Mouse (Mus musculus) ES-E14 (cell line): ENCODE results near the gene Tldc1. TPM values are rescaled to one million over a fixed set of nuclear protein-coding genes. Genes with fewer than 3 reads are reported as not detected.
A peak's percentile ranks its signal among the peaks of the same experiment; 100 is the strongest.

Experiments used
- DNase-seq: peaks from one replicate; pipeline ENCODE4 v3.0.0-alpha.2; 2013; ENCODE audit warnings: low read depth, low spot score
- H3K27ac ChIP-seq: 2 replicates; pipeline ENCODE4 v1.5.1; 2012; ENCODE audit warnings: low read depth, mild to moderate bottlenecking, low read length, moderate library complexity, mixed read lengths; ENCODE audit not compliant: poor library complexity, insufficient read depth, severe bottlenecking
- H3K36me3 ChIP-seq: 2 replicates; pipeline ENCODE4 v1.6.1; 2012; ENCODE audit warnings: mild to moderate bottlenecking, low read length, moderate library complexity, mixed read lengths; ENCODE audit not compliant: control insufficient read depth, poor library complexity, insufficient read depth, severe bottlenecking
- H3K4me1 ChIP-seq, 2 experiments: fragments of 150-350 bp in 1 of 2; sonication (generic) in 1 of 2; 2 replicates each; pipeline ENCODE4 v1.6.1; 2012; ENCODE audit warnings: low read length in 2 of 2, mild to moderate bottlenecking in 1 of 2, mixed read lengths in 1 of 2; ENCODE audit not compliant: control insufficient read depth in 2 of 2, insufficient read depth in 2 of 2, poor library complexity in 1 of 2
- H3K4me3 ChIP-seq, 2 experiments: fragments of 150-350 bp in 1 of 2; sonication (generic) in 1 of 2; 2 replicates each; pipeline ENCODE4 v1.5.1; 2012; ENCODE audit warnings: low read length in 2 of 2, low read depth in 1 of 2, mild to moderate bottlenecking in 1 of 2, mixed read lengths in 1 of 2; ENCODE audit not compliant: insufficient read depth in 1 of 2, poor library complexity in 1 of 2, severe bottlenecking in 1 of 2
- H3K9ac ChIP-seq: 2 replicates; pipeline ENCODE4 v1.6.1; 2012; ENCODE audit warnings: low read depth, mild to moderate bottlenecking, low read length, mixed read lengths; ENCODE audit not compliant: poor library complexity, insufficient read depth, severe bottlenecking
- H3K9me3 ChIP-seq: fragments of 150-350 bp; sonication (generic); 2 replicates; pipeline ENCODE4 v1.6.1; 2012; ENCODE audit warnings: low read depth, mild to moderate bottlenecking, low read length; ENCODE audit not compliant: control insufficient read depth, insufficient read depth
- CHD2 ChIP-seq: IDR thresholded peaks from 2 replicates; pipeline ENCODE4 v1.6.1; 2014; ENCODE audit warnings: mild to moderate bottlenecking, low read depth, low read length, inconsistent platforms
- HCFC1 ChIP-seq: IDR thresholded peaks from 2 replicates; pipeline ENCODE4 v1.6.1; 2012; ENCODE audit warnings: low read length, inconsistent platforms, borderline replicate concordance; ENCODE audit not compliant: insufficient read depth
- MAFK ChIP-seq: IDR thresholded peaks from 2 replicates; pipeline ENCODE4 v1.6.1; 2014; ENCODE audit warnings: mild to moderate bottlenecking, low read depth, low read length, inconsistent platforms; ENCODE audit not compliant: insufficient read depth
- ZC3H11A ChIP-seq: IDR thresholded peaks from 2 replicates; pipeline ENCODE4 v1.6.1; 2012; ENCODE audit warnings: low read depth, mild to moderate bottlenecking, inconsistent platforms, low read length, borderline replicate concordance
- ZNF384 ChIP-seq: IDR thresholded peaks from 2 replicates; pipeline ENCODE4 v1.6.1; 2012; ENCODE audit warnings: low read depth, low read length, inconsistent platforms
- in situ Hi-C, 2 experiments: fragments of 600-800 bp; cut with MboI; formaldehyde crosslinking; loops; one replicate each; pipeline ENCODE4 v1.15.1; 2025; ENCODE audit warnings: low sequenced_read_pairs in 2 of 2, inconsistent platforms in 1 of 2; ENCODE audit not compliant: unreplicated experiment in 2 of 2
- total RNA-seq: library from RNA; depleted of rRNA; stranded (reverse); fragments of 300-350 nt; gene quantifications from 2 replicates; pipeline ENCODE4 v1.2.3, GENCODE M21; 2012

The Tldc1 gene
- total RNA-seq, 1 experiment, result 9.2 TPM

- Histone ChIP-seq H3K9me3 (no peaks in the 10 kb centered on the region), H3K36me3 (no peaks in the 10 kb centered on the region), H3K9ac (no peak overlapping the region), H3K27ac (no peak overlapping the region), H3K4me1 (peaks cover 0 to 4% of the 10 kb centered on the region in 2 experiments; a peak in 2 of 4 replicates), H3K4me3 (no peak overlapping the region)
- no peak for DNase-seq
- in situ Hi-C loops, result loop anchor here in 1 of 2 experiments (10.0 kb wide), 1 partner anchor 92 kb away; no protein-coding TSS in a partner anchor
- no peak for TF ChIP-seq HCFC1
- TF ChIP-seq ZC3H11A, result no peak
- TF ChIP-seq CHD2, result no peak
- no peak for TF ChIP-seq ZNF384
- TF ChIP-seq MAFK, result no peak
These were observed 1.5 kb downstream of the Tldc1 start for GRCm38 (mm10) chr8:119776668-119777245.

- Histone ChIP-seq H3K4me3 (peak overlapping the region in 1 of 2 experiments; percentile 31; a peak in 2 of 4 replicates), H3K9me3 (no peaks in the 10 kb centered on the region), H3K4me1 (peaks cover 0 to 10% of the 10 kb centered on the region in 2 experiments; a peak in 1 of 4 replicates), H3K27ac (no peak overlapping the region), H3K36me3 (peaks cover 9% of the 10 kb centered on the region; the same call in 1 of the 2 replicates), H3K9ac (0 out of 2 replicates have a peak overlapping the region, but pooled peaks have one; percentile 26)
- TF ChIP-seq HCFC1 (no peak), ZC3H11A (no peak), MAFK (no peak), CHD2 (no peak), ZNF384 (no peak)
- DNase-seq, result no peak
- in situ Hi-C loops, result no loop called here
These were observed 12.3 kb downstream of the Tldc1 start for GRCm38 (mm10) chr8:119765761-119766444.

- Histone ChIP-seq H3K4me1 (peaks cover 0 to 10% of the 10 kb centered on the region in 2 experiments; a peak in 1 of 4 replicates), H3K27ac (no peak overlapping the region), H3K9ac (no peak overlapping the region), H3K9me3 (no peaks in the 10 kb centered on the region), H3K36me3 (peaks cover 9% of the 10 kb centered on the region; the same call in 1 of the 2 replicates), H3K4me3 (0 out of 4 replicates have a peak overlapping the region, but pooled peaks of 1 of the 2 experiments have one; percentile 31)
- no peak for DNase-seq
- no peak for TF ChIP-seq ZC3H11A
- TF ChIP-seq MAFK, result no peak
- TF ChIP-seq ZNF384, result no peak
- TF ChIP-seq HCFC1, result no peak
- TF ChIP-seq CHD2, result no peak
- in situ Hi-C loops, result no loop called here
These were observed 12.9 kb downstream of the Tldc1 start for GRCm38 (mm10) chr8:119765311-119765710.

GRCm38 (mm10) chr8:119762226-119763220, 15.7 kb downstream of the Tldc1 start:
- H3K9ac ChIP-seq, result no peak overlapping the region
- H3K4me1 ChIP-seq, result peaks cover 0 to 10% of the 10 kb centered on the region in 2 experiments; a peak in 1 of 4 replicates
- H3K36me3 ChIP-seq, result peaks cover 9% of the 10 kb centered on the region; the same call in 1 of the 2 replicates
- no peak overlapping the region for H3K4me3 ChIP-seq
- in situ Hi-C loops, result no loop called here
- no peak for DNase-seq
- TF ChIP-seq ZNF384 (no peak), CHD2 (no peak), MAFK (no peak), HCFC1 (no peak)
- H3K9me3 ChIP-seq, result no peaks in the 10 kb centered on the region
- no peak overlapping the region for H3K27ac ChIP-seq
